Mouse (Mus musculus) cerebellum, adult 11-12 months (tissue): ENCODE measurements around the gene 4921517D22Rik.

ENCODE experiments used
- DNase-seq: peaks from one replicate; pipeline ENCODE4 v3.0.0; 2022

4921517D22Rik gene

GRCm38 (mm10) chr13:59656975-59657388 lies 36.9 kb downstream of the 4921517D22Rik start:
- DNase-seq: no peak

- no peak for DNase-seq
Observed at GRCm38 (mm10) chr13:59656316-59656832, 37.5 kb downstream of the 4921517D22Rik start.

GRCm38 (mm10) chr13:59655718-59656315 lies 38.1 kb downstream of the 4921517D22Rik start:
- DNase-seq: no peak

GRCm38 (mm10) chr13:59654465-59654864 lies 39.4 kb downstream of the 4921517D22Rik start:
- no peak for DNase-seq

- no peak for DNase-seq
Observed at GRCm38 (mm10) chr13:59653136-59653535, 40.8 kb downstream of the 4921517D22Rik start.

- no peak for DNase-seq
Observed at GRCm38 (mm10) chr13:59652651-59653050, 41.3 kb downstream of the 4921517D22Rik start.

GRCm38 (mm10) chr13:59649781-59650180 lies 44.1 kb downstream of the 4921517D22Rik start:
- DNase-seq: no peak

- peak; percentile 70 for DNase-seq
Observed at GRCm38 (mm10) chr13:59648598-59648997, 45.3 kb downstream of the 4921517D22Rik start.

GRCm38 (mm10) chr13:59647484-59647883 lies 46.4 kb downstream of the 4921517D22Rik start:
- DNase-seq: no peak

GRCm38 (mm10) chr13:59646674-59647244 lies 47.1 kb downstream of the 4921517D22Rik start:
- peak; percentile 42 for DNase-seq

GRCm38 (mm10) chr13:59645491-59645890 lies 48.4 kb downstream of the 4921517D22Rik start:
- DNase-seq: peak; percentile 8

- no peak for DNase-seq
Observed at GRCm38 (mm10) chr13:59642818-59643217, 51.1 kb downstream of the 4921517D22Rik start.

GRCm38 (mm10) chr13:59640178-59640440 lies 53.8 kb downstream of the 4921517D22Rik start:
- DNase-seq: peak; percentile 96

- DNase-seq: peak; percentile 38
Observed at GRCm38 (mm10) chr13:59639368-59640177, 54.3 kb downstream of the 4921517D22Rik start.

- DNase-seq: no peak
Observed at GRCm38 (mm10) chr13:59637800-59638199, 56.1 kb downstream of the 4921517D22Rik start.
